Mouse (Mus musculus) spleen, adult 10 weeks (tissue): ENCODE data around the gene Tmem117. TPM values are rescaled to one million over a fixed set of nuclear protein-coding genes. Genes with fewer than 3 reads are reported as not detected.

Experiments
- polyA plus RNA-seq: library from polyadenylated mRNA; stranded (reverse); fragments of 350-450 nt; fragmentation: Illumina TruSeq; extraction: RNeasy Lipid Tissue Mini Kit (QIAGEN cat#74804); gene quantifications from one replicate; pipeline ENCODE4 v1.2.3, GENCODE M21; 2015; ENCODE audit warnings: low replicate concordance; ENCODE audit not compliant: insufficient read depth

Tmem117 gene
- 0.17 TPM for polyA plus RNA-seq

DNA sequence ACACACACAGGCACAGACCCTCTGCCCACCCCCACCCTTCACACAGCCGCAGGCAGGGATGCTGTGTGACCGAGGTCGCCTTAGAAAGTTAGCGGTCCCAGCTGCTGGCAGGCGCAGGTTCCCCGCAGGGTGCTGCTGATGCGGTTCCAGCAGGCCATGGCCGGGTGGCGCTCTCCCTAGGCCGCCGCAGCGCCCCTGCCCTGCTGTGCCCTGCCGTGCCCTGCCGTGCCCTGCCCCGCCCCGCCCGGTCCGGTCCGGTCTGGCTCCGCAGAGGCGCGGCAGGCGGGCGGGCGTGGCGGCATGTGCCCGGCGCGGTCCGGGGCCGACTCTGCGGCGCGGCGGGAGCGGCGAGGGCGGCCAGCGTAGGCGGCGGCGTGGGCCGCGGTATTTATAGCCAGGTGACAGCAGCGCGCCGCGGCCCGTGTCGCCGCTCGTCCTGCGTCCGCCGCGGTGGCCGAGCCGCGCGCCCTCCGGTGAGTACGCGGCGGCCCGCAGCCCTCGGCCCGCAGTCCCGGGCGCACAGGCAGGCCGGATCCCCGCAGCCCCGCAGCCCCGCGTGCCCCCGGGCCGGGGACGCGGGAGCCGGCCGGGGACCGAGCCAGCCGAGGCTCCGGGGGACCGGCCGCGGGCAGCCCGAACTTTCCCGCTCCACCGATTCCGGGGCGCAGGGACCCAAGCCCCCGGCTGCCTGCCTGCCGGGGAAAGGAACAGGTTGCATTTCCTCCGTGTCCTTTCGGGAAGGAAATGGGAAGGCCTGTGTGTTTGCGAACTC lies at the start of gene Tmem117:
TSS of gene Tmem117 (plus strand) at position 403 of the 772 bp plus-strand sequence.

GRCm38 (mm10) chr15:94589219-94590075 lies 39.6 kb upstream of the Tmem117 start, which contains the start of gene Twf1:
Gene Twf1 (minus strand): TSS chr15:94589889.

Other genes with a start within 250 kb of the Tmem117 start
- gene Adamts20, start 163.8 kb upstream of the Tmem117 start, polyA plus RNA-seq = 0.81 TPM
- gene Pus7l, start 85.7 kb upstream of the Tmem117 start, polyA plus RNA-seq = 7.8 TPM
- gene Irak4, start 85.6 kb upstream of the Tmem117 start, polyA plus RNA-seq = 26.3 TPM
- gene Twf1, start 39.3 kb upstream of the Tmem117 start, polyA plus RNA-seq = 51.1 TPM